Mouse (Mus musculus): ENCODE data around the gene Cdh20.

- TF ChIP-seq CTCF (IDR thresholded peaks at IDR 0.05; ENCODE audit: low read depth): no peak
- no peak for TF ChIP-seq EP300 (IDR thresholded peaks at IDR 0.05; ENCODE audit: low read depth)
Measured at GRCm38 (mm10) chr1:104980273-104980672, 211.9 kb downstream of the Cdh20 start.

Data from liver, embryonic 14.5 days (tissue).